Mouse (Mus musculus): Measurements from ENCODE around the gene Gpr1.
"Not testable (repeated sequence)": the region's sequence is repeated elsewhere in the genome, so short reads cannot be mapped to it uniquely, and the experiment has no call there.

Gpr1 gene

DNA sequence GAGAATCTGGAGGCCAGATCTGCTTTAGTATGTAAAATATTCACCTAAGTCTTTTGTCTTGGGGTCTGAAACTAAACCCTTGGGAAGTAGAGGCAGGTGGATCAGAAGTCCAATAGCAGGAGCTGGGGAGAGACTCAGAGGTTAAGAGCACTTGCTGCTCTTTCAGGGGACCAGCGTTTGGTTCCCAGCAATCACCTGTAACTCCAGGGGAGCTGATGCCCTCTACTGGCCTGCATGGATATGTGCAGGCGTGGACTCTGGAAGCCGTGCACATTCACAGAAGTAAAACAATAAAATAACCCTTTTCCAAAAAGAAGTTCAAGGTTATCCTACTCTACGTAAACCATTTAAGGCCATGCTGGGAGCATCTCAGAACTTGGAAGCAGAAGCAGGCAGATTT is 4.9 kb upstream of the Gpr1 start:
- ATAC-seq (ENCODE audit: low TSS enrichment) = no peak

DNA sequence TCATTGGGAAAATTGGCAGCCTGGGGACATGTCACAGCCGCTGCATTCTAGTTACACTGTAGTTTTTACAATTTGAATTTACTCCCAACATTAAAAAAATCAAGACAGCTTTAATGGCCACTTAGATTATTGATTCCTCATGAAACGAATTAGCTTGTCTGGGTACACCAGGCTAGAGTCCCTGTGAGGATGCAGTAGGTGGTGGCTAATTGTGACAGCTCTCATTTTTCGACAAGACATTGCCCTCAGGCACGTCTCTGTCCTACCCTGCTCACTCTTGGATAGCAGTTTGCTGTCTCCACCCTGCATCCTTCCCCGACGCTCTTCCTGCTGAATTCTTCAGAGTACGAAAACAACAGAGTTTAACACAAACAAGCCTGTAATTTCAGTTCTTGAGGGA is 288 bp upstream of the Gpr1 start:
- ATAC-seq (ENCODE audit: low TSS enrichment) = no peak

DNA sequence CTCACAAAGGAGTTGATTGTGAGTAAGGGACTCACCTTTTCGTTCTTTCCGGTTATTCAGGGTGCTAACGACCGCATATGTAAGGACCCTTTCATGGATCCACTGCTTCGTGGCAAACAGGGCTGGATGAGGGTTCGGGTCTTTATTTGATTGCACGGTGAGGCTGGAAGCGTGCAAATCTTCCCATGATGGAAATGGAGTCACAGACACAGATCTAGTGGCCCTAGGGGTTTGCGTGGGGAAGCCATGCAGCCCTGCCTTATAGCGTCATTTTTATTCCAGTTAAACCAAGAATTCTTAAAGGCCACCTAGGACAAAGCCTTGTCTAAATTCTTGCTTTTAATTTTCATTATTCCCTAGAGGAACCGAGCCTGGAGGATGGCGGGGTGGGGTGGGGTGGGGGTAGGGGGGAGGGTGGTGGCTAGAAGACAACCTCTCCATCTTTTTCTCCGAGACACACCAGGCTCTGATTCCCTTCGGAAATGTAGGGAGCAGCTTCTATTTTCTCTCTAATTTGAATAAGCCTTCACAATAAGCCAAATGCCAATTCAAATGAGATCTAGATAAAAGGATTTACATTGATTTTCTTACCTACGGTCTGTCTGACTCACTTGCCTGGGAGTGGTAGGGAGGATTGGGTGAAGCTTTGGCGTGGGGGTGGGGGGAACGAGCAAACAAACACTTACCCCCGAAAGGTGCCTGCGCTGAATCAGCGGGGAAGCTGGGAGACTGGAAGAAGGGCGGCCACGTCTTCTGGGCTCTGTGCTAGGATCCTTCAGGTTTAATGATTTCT is 669 bp downstream of the Gpr1 start:
- ATAC-seq (ENCODE audit: low TSS enrichment) = peak; percentile 81

DNA sequence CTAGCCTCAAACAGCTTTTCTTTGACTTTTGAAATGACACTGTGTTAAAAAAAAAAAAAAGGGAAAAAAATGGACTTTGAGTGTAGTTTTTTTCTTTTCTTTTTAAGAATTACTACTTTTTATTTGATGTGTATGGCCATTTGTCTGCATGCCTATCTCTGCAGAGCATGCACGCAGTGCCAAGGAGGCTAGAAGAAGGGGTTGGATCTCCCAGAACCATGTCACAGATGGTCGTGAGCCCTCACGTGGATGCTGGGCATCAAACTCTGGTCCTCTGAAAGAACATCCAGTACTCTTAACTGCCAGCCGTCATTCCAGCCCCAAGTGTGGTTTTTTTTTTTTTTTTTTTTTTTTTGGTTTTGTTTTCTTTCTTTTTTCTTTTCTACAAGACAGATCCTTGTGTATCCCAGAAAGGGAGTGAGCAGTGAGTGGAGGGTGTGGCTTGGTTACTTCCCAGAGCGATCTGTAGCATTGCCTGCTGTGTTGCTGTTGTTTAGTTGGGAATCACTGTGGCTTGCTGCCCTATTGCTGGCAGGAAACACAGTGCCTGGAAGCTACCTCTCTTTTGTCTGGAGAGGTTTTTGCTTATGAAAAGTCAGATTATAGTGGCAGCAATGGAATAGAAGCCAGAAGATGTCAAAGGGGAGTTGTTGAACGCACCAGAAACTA is 4.3 kb downstream of the Gpr1 start:
- no peak for ATAC-seq (ENCODE audit: low TSS enrichment)

DNA sequence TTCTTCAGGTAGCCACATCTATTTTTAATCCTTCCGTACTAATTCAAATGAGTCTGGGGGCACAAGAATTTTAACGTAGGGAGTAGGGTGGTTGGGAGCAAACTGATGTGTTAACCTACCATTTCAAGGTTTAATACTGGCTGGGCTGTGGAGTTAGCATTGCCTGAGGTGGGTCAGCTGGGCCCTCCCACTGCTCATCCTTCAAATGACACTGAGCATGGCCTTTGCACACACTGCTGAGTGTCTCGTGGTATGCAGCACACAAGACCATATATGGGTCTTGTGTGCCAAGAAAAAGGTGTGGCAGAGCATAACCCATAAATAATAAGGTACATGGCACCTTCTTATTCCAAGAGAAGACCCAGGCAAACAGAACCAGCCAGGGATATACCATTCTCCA is 6.7 kb downstream of the Gpr1 start:
- no peak for ATAC-seq (ENCODE audit: low TSS enrichment)

DNA sequence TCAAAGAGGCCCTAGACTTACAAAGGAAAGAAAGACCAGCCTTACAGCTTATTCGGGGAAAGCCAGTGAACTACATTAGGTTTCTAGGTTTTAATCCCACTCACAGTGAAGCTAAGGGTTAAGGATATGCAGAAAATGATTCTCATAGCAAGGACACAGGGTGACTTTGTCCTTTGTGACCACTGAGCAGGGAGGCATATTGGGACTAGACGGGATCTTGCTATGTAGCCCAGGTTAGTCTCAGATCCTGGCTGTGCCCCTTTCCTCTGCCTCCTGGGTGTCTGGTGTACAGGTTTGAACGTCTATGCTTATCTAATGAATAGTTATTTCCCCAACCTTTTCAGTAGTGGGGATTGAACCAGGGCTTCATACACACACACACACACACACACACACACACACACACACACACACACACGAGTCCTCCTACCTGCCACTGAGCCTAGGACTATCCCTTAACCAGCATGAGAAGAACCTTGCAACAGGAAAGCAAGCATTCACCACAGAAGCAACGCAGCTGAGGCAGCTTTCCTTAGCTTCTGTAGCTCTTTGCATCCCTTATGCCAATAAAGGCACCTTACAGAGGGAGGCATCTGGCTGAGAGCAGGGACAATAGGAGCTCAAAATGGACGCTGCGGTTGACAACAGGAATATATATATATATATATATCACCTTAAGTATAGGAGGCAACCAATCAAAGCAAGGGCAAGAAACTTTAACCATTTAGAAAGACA is 9.5 kb downstream of the Gpr1 start:
- no peak for ATAC-seq (ENCODE audit: low TSS enrichment)

DNA sequence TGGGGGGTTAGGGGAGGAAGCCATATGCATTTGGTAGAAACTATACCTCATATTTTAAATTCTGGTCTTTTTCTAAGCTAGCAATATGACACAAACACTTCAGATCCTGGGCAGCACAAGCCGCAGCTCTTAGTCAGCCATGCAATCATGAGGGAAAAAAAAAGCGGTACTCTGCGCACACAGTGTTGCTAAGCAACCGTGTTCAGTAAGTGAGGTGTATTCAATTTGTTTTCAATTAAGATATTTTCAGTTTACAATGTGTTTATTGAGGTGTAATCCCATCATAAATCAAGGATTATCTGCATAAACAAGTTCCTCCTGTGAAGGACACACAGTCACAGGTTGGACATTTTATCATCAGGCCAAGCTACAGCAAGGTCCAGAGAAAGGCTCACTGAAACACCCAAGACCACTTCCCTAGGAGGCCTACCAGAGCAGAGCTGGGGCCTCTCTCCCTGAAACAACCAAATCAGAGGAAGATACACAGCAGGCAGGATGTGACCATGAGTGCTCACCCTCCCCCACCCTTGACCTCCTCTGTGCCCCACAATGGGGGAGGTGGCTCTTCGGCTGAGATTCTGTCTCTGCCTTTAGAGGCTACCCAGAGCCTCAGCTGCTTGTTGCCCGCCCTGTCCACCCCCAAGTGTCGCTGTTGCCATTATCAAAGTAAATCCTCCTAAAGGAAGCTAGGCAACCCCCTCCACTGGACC is 10.2 kb downstream of the Gpr1 start:
- peak; percentile 89 for ATAC-seq (ENCODE audit: low TSS enrichment)

DNA sequence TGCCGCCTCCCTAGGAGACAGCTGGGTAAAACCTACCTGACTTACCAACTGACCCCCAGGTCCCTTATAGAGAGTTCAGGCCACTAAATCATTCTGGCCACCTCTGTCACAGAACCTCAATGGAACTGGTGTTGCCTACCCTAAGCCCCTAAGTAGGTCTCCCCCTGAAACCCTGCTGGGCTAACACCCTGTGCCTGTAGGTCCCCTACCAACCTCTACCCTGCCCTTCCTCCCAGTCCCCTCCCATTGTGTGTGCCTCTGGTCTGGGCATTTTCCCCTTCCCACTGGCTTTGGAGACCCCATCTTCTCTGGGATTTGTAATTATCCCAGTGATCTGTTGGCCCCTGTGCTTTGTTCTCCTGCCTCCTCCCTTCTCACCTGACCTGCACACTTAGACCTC is 10.9 kb downstream of the Gpr1 start:
- ATAC-seq (ENCODE audit: low TSS enrichment) = no peak

DNA sequence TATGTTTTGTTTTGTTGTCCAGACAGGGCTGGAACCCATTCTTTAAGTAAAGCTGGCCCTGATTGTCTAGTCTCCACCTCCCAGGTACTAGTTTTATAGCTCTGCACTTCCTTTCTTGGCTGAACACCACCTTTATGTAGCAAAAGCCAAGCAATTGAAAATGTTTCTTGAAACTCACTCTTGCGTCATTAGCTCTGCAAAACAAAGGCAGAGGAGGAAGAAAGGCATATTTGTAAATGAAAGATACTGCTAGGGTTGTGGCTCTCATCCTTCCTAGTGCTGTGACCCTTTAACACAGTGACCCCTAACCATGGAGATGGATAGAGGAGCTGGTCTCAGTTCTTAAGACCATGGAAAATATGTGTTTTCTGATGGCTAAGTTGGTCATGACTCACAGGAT is 12.7 kb downstream of the Gpr1 start:
- no peak for ATAC-seq (ENCODE audit: low TSS enrichment)

DNA sequence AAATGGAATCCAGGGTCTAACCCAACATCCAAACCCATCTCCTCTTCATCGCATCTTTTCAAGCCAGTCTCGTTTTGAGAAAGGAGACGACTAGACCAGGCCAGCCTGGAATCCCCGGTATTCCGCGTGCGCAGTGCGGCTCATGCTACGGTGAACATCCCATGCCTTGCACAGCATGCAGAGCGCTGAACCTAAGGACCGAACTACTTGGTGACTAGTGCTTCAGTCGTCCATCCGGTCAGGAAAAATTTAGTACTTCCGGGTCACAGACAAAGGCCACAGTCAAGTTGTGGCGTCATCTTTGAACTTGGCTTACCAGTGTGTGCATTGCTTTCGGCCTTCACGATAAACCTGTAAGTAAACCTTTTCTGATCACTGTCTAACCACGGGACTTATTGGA is 14.0 kb downstream of the Gpr1 start:
- ATAC-seq (ENCODE audit: low TSS enrichment) = no peak

DNA sequence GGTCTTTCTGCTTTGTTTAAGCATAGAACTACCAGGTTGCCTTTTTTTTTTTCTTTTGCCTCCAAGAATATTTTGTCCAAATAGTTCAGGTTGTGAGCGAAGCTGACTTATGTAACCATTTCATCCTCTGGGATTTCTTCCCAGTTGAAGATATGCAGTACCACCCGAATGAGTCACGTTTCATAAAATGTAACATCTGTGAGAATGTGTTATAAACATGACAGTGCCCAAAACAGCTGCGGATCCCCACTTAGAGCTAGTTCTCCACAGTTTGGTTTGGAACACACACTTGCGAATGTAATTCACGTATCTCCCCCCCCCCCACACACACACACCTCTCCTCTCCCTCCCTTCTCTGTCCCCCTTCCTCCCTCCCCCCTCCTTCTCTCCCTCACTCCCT is 15.0 kb downstream of the Gpr1 start:
- ATAC-seq (ENCODE audit: low TSS enrichment) = peak; percentile 72; the same call in 1 of the 2 replicates

DNA sequence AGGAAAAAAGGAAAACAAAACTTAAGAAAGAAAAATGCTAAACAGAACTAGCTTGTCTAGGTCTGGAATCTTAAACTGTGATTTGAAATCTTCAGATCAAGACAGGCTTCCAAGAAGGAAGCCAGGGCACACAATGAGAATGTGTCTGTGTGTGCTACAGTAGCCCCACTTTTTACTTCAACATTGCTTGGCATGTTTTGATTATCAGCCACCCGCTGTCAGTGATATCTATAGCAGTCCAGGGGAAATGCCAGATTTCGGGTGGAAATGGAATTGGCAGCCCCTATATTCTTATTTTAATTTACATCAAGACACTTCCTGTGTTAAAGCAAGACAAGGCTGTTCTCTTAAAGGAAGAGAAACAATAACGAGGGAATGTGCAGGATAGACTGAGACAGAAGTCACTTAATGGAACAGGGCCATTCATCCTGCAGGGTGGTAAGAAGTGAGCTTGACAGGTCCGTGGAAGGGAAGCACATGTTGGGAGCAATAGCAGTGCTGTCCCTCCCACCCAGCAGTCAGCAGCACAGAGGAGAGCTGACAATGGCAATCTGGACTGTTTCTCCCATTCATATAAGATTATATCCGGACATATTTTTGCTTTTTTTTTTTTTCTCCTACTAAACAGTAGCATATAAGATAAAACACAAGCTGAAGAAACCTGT is 18.4 kb downstream of the Gpr1 start:
- ATAC-seq (ENCODE audit: low TSS enrichment) = no peak

DNA sequence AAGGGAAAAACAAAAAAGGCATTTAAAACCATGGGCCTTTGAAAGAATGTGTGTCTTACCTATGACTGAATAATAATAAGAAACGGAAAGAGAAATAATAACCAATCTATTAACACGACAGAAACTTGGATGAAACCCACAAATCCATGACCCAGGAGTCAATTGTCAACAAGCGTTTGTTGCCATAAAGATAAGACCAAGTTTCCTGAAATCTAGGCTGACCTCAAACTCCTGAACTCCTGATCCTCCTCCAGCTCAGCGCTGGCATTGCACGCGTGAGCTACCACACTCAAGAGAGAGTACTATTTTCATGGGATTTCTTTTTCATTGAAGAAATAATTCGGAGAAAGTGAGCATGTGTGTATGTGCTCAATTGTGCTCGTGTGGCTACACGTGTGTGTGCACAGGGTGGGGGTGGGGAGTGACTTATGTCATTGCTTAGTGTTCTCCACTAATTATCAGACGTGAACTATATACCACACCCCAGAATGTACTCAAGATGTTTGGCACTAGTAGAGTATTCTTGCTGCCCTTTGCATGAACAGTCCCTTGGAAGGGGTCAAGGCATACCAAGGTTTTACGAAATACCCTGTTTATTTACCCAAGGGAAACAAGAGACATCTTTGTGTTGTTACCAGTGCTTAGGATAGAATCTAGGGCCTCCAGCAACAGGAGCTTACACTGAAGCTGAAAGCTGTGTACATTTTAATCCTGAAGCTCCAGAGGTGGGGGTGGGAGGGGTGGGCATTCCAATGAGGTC is 21.9 kb downstream of the Gpr1 start:
- no peak for ATAC-seq (ENCODE audit: low TSS enrichment)

DNA sequence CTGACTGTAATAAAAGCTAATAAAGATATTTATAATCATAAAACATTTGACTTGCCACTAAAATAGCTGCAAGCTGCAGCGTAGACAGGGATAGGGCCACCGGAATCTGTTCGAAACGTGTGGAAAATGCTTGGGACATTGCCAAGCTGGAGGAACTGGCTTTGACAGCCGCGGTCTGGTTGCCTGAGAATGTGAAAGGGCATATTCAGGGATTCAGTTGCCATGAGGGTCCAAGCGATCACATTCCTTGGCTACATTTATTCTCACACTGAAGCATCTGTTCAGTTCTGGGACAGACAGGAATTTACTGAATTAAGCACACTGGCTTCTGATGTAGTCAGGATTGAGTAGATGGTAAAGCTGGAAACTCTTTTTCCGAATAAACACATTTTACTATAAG is 23.5 kb downstream of the Gpr1 start:
- ATAC-seq (ENCODE audit: low TSS enrichment) = no peak

DNA sequence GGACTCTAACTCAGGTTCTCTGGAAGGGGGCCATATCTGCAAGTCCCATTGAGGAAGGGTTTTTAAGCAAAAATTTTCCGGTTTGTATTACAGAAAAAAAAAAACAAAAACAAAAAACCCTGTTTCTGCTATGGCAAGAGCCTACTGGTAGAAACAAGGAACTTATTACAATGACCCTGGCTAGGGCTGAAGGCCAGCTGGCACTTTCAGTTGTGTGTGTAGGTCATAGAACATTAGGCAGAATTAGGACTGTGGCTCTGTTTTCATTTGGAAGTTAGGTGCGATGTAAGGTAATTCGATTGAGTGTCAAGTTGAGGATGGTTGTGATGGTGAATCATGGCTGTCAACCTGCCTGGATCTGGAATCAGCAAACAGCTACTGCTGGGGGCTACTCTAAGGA is 25.8 kb downstream of the Gpr1 start:
- ATAC-seq (ENCODE audit: low TSS enrichment) = no peak

DNA sequence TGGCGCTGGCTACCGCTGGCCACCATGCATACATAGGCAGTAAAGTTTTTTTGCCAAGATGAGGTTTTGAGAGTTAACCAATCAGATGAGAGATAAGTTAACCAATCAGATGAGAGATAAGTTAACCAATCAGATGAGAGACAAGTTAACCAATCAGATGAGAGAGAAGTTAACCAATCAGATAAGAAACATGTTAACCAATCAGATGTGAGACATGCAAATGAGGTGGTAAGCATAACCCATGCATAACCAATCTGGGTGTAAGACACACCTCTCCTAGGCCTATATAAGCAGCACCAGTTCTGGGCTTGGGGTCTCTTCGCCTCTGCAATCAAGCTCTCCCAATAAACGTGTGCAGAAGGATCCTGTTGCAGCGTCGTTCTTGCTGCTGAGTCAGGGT is 28.9 kb downstream of the Gpr1 start:
- ATAC-seq (ENCODE audit: low TSS enrichment) = not testable (repeated sequence)

DNA sequence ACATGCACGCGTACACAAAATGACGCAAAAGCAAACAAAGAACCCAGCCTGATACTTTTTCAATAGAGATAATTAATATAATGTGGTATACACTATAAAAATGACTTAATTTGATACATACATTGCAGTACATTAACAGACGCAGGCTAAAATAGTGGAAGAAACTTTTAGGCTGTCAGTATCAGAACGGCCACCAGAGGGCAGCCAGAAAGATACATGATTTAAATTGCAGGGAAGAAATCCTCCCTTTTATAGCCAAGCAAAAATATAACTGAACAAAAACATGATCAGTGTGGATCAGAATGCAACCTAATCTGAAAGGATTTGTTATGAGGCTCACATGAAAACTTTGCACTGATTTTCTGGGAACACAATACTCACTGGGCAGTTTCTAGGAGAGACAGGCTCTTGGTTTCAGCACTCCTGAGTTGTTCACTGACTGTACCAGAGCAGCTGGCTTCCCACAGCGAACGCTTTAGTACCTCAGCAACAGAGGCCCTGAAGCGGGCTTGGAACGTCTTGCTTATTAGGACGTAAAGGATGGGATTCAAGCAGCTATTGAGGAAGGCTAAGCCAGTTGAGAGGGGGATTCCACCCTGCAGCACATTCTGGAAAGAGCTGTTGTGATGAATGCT is 31.6 kb downstream of the Gpr1 start:
- ATAC-seq (ENCODE audit: low TSS enrichment) = peak; percentile 54

DNA sequence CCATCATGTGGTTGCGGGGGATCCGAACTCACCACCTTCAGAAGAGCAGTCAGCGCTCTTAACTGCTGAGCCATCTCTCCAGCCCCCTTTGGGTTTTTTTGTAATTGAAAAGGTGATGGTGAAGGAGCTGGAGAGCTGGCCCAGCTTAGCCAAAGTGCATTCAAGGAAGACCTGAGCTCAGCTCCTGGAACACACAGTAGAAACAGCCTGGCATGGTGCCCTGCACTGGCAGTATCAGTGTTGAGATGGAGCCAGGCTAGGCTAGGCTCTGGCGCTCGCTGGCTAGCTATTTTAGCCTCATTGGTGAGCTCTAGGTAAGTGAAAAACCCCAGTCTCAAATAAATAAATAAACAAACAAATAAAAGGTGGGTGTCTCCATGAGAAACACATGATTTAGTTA is 32.1 kb downstream of the Gpr1 start:
- ATAC-seq (ENCODE audit: low TSS enrichment) = no peak

DNA sequence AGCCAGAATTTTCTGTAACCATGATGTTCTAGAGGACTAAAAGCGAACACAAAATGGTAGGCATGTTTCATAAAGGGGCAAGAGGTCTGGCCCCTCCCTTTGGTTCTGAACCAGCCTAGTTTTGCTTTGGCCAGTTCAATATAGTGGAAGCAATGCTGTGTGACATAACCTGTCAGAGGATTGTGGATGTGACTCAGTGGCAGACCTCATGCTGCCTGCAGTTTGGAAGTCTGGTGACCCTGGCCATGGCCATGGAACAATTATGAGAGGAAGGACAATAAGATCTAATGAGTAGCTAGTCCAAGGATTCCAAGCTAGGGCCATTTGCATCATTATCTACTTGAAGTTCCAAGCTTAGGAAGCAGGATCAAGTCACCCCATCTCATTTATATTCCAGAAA is 32.9 kb downstream of the Gpr1 start:
- ATAC-seq (ENCODE audit: low TSS enrichment) = no peak

DNA sequence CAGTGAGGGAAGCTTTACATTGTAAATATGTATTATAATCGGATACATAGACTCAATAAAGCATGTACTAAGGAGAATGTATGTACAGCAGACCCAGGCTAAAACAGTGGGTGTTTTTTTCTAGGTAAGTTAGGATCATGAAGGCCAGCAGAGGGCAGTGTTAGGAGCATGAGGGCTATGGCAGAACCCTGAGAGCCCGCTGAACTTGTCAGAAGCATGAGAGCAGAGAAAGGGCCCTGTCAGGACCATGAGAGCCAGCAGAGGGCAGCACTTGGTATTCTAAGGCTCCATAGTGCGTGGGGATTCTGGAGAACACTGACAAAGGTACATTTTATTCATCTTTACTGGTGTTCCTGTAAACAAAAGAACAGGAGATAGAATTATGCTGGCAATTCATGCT is 33.3 kb downstream of the Gpr1 start:
- ATAC-seq (ENCODE audit: low TSS enrichment) = peak; percentile 84

DNA sequence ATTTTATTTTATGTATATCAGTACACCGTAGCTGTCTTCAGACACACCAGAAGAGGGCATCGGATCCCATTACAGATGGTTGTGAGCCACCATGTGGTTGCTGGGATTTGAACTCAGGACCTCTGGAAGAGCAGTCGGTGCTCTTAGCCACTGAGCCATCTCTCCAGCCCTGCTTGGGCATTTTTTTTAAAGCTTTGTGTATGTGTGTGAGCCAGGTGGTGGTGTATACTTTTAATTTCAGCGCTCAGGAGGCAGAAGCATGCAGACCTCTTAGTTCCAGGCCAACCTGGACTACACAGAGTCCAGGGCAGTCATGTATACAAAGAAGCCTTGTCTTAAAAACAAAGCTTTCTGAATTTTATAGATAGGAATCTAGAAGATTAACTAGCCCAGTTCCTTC is 33.8 kb downstream of the Gpr1 start:
- not testable (repeated sequence) for ATAC-seq (ENCODE audit: low TSS enrichment)
